In genomic region chr7:90028888-90029547, GRCm38 (mm10) we compare ENCODE assay signal across 8 mouse cellular contexts. TPM values are rescaled to one million over a fixed set of nuclear protein-coding genes. Genes with fewer than 3 reads are reported as not detected.
DNase-seq lines count a peak whose midpoint lies in the region; ATAC-seq lines count a peak whose summit lies in the region.

No protein-coding gene starts in this region.

- ATAC-seq in embryonic facial prominence, embryonic 15.5 days (ENCODE audit: insufficient number of reproducible peaks, low FRiP score, low TSS enrichment, low read depth): no peak; the same call in 1 of the 2 replicates
- ATAC-seq in heart, embryonic 16.5 days (replicated peaks; ENCODE audit: extremely low read depth, insufficient read depth, low FRiP score): no peak; the same call in 1 of the 2 replicates
- ATAC-seq in stomach, embryonic 14.5 days (ENCODE audit: insufficient number of reproducible peaks, insufficient read depth, low FRiP score, low read depth): 0 out of 2 replicates have a peak, but pooled peaks have one; percentile 39

- no peak overlapping the region for H3K9ac ChIP-seq in embryonic facial prominence, embryonic 15.5 days
- peak overlapping the region; percentile 57 for H3K9ac ChIP-seq in heart, embryonic 16.5 days (ENCODE audit: low read length)
- H3K9ac ChIP-seq in stomach, embryonic 14.5 days (replicated peaks; ENCODE audit: low read depth, low read length): no peak overlapping the region

- H3K79me2 ChIP-seq in macrophage (ENCODE audit: inconsistent target): no peaks in the 10 kb centered on the region

- no peaks in the 10 kb centered on the region for H3K27me3 ChIP-seq in embryonic facial prominence, embryonic 15.5 days
- no peaks in the 10 kb centered on the region for H3K27me3 ChIP-seq in heart, embryonic 16.5 days (ENCODE audit: control insufficient read depth, insufficient read depth, low read length)
- H3K27me3 ChIP-seq in stomach, embryonic 14.5 days (ENCODE audit: control insufficient read depth, insufficient read depth, low read length): no peaks in the 10 kb centered on the region

- H3K9me3 ChIP-seq in embryonic facial prominence, embryonic 15.5 days (replicated peaks): no peaks in the 10 kb centered on the region
- H3K9me3 ChIP-seq in heart, embryonic 16.5 days (replicated peaks; ENCODE audit: control insufficient read depth, low read length): no peaks in the 10 kb centered on the region
- no peaks in the 10 kb centered on the region for H3K9me3 ChIP-seq in stomach, embryonic 14.5 days (ENCODE audit: control insufficient read depth, low read depth, low read length)

- peak overlapping the region; percentile 35 for H3K4me2 ChIP-seq in embryonic facial prominence, embryonic 15.5 days (replicated peaks)
- peak overlapping the region; percentile 39 for H3K4me2 ChIP-seq in heart, embryonic 16.5 days (ENCODE audit: low read depth, low read length)
- peak overlapping the region; percentile 4; the same call in 1 of the 2 replicates for H3K4me2 ChIP-seq in stomach, embryonic 14.5 days (replicated peaks; ENCODE audit: low read depth, low read length)

- no peak overlapping the region for H3K4me3 ChIP-seq in embryonic facial prominence, embryonic 15.5 days (replicated peaks)
- H3K4me3 ChIP-seq in heart, embryonic 16.5 days (ENCODE audit: low read length): no peak overlapping the region
- no peak overlapping the region for H3K4me3 ChIP-seq in macrophage (ENCODE audit: inconsistent target)
- no peak overlapping the region for H3K4me3 ChIP-seq in stomach, embryonic 14.5 days (ENCODE audit: low read depth, low read length)

- H3K4me1 ChIP-seq in embryonic facial prominence, embryonic 15.5 days: peaks cover 27% of the 10 kb centered on the region
- peaks cover 25% of the 10 kb centered on the region for H3K4me1 ChIP-seq in heart, embryonic 16.5 days (ENCODE audit: control insufficient read depth, insufficient read depth, low read length)
- H3K4me1 ChIP-seq in stomach, embryonic 14.5 days (ENCODE audit: control insufficient read depth, insufficient read depth, low read length): peaks cover 21% of the 10 kb centered on the region; the same call in 1 of the 2 replicates

- DNase-seq in CD4-positive, CD25-positive, alpha-beta regulatory T cell, adult 2 months (ENCODE audit: low read depth, low spot score): peak; percentile 52
- peak; percentile 41 for DNase-seq in adrenal gland, postnatal 25 days
- DNase-seq in layer of hippocampus, postnatal 25 days (ENCODE audit: extremely low spot score in 1 of 2, low spot score in 1 of 2): peak; percentile 44 to 53
- no peak for DNase-seq in ovary, adult 18-20 months (ENCODE audit: low spot score)

- peak overlapping the region; percentile 87 for H3K27ac ChIP-seq in embryonic facial prominence, embryonic 15.5 days (replicated peaks)
- H3K27ac ChIP-seq in heart, embryonic 16.5 days (ENCODE audit: low read length): peak overlapping the region; percentile 85
- H3K27ac ChIP-seq in macrophage: peak overlapping the region; percentile 32
- peak overlapping the region; percentile 75; the same call in 1 of the 2 replicates for H3K27ac ChIP-seq in stomach, embryonic 14.5 days (ENCODE audit: low read length)

- H3K36me3 ChIP-seq in embryonic facial prominence, embryonic 15.5 days: no peaks in the 10 kb centered on the region
- H3K36me3 ChIP-seq in heart, embryonic 16.5 days (ENCODE audit: control insufficient read depth, insufficient read depth): no peaks in the 10 kb centered on the region
- H3K36me3 ChIP-seq in macrophage (ENCODE audit: inconsistent target): no peaks in the 10 kb centered on the region
- H3K36me3 ChIP-seq in stomach, embryonic 14.5 days (ENCODE audit: control insufficient read depth, insufficient read depth, low read length): no peaks in the 10 kb centered on the region

- WGBS in embryonic facial prominence, embryonic 15.5 days: 7% methylated on average over 8 of the region's 8 CpGs
- WGBS in heart, embryonic 16.5 days: 10% methylated on average over 8 of the region's 8 CpGs
- WGBS in macrophage (ENCODE audit: missing documents): 43% methylated on average over 8 of the region's 8 CpGs
- 9% methylated on average over 8 of the region's 8 CpGs for WGBS in stomach, embryonic 14.5 days

RNA-seq across cellular contexts. Expression of gene Eed, which starts 48.2 kb away (rescaled TPM):
- total RNA-seq in adrenal gland, postnatal 25 days (2021): 61.3 and 63.6 TPM in 2 replicates
- 64.2 and 73.2 TPM in 2 replicates for polyA plus RNA-seq in embryonic facial prominence, embryonic 15.5 days (2015; fragmentation: Nextera tagmentation; extraction: Ambion mirVana)
- polyA plus RNA-seq in heart, embryonic 16.5 days (2015; fragmentation: Nextera tagmentation; extraction: Ambion mirVana): 45.4 and 47.9 TPM in 2 replicates
- total RNA-seq in layer of hippocampus, postnatal 25 days (2021): 10 to 100 TPM; 33.6 to 40.3 TPM
- total RNA-seq in macrophage (2018; cell fraction: chromatin; rRNA removed): 100 to 1,000 TPM in 24 of 26 experiments, 10 to 100 TPM in 2; 87.4 to 310 (median 214) TPM
- total RNA-seq in macrophage (2018; cell fraction: cytosol; rRNA removed): 10 to 100 TPM; 16.4 to 78.9 (median 44.1) TPM
- 100 to 1,000 TPM in 14 of 26 experiments, 10 to 100 TPM in 12; 34.6 to 164 (median 110) TPM for total RNA-seq in macrophage (2018; cell fraction: nucleus; rRNA removed)
- polyA plus RNA-seq in macrophage (2018): 45.6 to 59.3 TPM (median 47.9 TPM) in 3 replicates
- 75.9 and 78.8 TPM in 2 replicates for polyA plus RNA-seq in stomach, embryonic 14.5 days (2014; fragmentation: Nextera tagmentation; extraction: Ambion mirVana)

Comparison
In these comparisons a context has a peak if more than half of its experiments do, and no peak if none do; other contexts are left out.
1. H3K27ac ChIP-seq: peak in every context shown above with its lines; median percentile 87 in embryonic facial prominence, embryonic 15.5 days; 85 in heart, embryonic 16.5 days; 75 in stomach, embryonic 14.5 days; 32 in macrophage.